Mouse (Mus musculus) retina, adult 2 months (tissue): Measurements from ENCODE around the gene Rbpjl.

ENCODE experiments used
- DNase-seq: peaks from one replicate; pipeline ENCODE4 v3.0.0-alpha.2; 2012; ENCODE audit warnings: low read depth, low spot score

The Rbpjl gene

DNA sequence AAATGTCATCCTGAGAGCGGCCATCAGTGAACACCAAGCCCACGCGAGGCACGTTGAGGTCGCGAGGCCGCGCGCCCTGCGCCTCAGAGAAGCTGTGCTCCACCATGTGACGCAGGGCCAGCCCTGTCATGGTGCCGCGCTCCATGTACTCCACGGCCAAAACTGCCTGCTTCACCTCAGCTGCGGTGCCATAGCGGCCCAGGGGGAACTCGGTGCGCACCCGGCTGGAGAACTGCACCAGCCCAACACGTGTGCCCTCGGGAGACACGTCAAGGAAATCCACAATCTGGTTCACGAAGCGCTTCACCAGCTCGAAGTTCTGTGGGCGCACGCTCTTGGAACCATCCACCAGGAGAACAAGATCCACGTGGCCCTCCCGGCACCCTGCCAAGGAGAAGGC lies 9.8 kb upstream of the Rbpjl start:
- no peak for DNase-seq

DNA sequence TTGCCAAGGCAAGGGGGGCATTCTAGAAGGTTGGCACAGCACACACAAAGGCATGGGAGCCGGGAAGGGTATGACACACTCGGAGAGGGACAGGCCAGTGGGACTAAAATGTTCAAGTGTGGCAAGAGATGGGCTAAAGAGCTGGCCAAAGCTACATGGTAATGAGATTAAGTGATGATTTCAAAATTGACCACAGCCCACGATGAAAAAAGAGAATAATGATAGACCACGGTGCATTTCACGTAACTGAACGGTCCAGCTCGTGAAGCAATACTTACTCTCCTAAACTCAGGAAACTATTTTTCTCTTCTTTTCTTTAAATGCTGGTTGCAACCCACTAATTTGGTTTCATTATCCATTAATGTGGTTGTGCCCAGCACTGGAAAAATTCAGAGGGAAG lies 6.9 kb upstream of the Rbpjl start:
- DNase-seq: no peak

DNA sequence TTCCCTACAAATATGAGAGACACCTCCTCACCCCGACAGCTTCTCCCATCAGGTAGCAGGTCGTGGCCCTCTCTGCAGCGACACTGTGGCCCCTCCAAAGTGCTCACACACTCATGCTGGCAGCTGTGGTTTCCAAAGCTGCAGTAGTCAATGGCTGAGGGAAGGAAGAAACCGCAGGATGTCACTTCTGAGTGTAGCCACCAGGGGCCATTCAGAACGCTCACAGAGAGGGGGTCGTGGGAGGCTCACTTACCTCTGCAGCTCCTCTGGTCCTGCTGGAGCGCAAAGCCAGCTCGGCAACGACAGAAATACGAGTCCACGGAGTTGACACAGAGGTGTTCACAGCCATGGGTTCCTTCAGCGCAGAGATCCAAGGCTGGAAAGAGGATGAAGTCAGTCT lies 6.0 kb upstream of the Rbpjl start:
- no peak for DNase-seq

- DNase-seq: no peak
These were observed 598 bp downstream of the Rbpjl start for GRCm38 (mm10) chr2:164403396-164404081.

DNA sequence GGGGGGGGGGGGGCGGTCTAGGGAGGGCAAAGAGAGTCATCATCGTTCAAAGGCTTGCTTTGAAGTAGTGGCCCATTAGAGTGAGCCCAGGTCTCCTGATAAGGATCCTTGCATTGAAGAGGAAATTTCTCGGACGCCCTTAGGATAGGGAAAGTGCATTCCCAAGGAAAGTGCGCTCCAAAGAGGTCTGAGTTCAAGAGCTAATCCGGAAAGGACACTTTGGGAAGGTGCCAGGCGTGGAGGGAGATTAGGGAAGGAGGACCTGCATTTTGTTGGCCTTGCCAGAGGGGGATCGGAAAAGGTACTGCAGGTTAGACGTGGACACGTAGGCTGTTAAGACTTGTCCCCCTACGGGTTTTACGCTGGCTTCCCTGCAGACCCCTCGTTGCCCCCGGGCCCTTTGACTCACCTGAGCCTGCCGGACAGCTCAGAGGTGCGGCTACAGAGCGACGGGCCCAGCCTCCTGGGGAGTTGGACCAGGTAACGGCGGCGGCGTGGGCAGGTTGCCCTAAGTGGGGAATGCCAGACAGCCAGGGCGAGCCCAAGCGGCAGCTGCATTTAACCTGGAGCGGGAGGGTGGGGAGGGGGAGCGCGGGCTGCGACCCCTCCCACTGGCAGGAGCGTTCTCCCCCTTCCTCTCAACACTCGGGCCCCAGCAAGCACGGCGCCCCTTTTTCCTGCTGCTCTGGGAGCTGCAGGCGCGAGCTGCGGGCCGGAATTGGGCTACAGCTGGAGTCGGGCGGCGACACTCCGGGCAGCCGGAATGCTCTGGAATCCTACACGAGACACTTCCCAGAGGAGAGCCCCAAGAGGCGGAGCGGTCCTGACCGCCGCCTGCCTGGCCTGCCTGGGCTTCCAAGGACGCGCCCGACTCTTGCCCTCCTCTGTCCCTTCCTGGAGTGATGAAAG lies 1.4 kb downstream of the Rbpjl start:
- no peak for DNase-seq

- DNase-seq: no peak
These were observed 2.1 kb downstream of the Rbpjl start, which contains the start of gene Matn4 for GRCm38 (mm10) chr2:164405060-164405459. Gene Matn4, minus strand, starts transcription at chr2:164405160.

GRCm38 (mm10) chr2:164405519-164405918 lies 2.6 kb downstream of the Rbpjl start:
- DNase-seq: no peak

DNA sequence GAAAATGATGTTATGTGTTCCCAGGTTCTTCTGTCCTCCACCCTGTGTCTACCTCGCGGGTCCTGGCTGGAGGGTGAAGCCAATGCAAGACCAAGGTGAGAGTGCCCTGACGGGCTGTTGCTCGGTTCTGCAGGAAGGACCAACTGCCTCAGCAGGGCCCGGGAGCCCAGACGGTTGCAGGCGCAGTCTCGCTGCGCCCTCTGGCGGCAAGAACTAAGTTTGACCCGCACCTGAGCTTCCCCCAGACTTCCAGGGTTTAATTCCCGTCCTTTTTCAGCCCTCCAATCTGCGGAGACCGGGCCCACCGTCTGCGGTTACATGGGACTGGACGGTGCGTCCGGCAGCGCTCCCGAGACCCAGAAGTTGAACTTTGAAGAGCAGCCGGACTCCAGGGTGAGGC lies 4.8 kb downstream of the Rbpjl start:
- DNase-seq: no peak

- no peak for DNase-seq
These were observed 11.2 kb downstream of the Rbpjl start for GRCm38 (mm10) chr2:164414167-164414566.

DNA sequence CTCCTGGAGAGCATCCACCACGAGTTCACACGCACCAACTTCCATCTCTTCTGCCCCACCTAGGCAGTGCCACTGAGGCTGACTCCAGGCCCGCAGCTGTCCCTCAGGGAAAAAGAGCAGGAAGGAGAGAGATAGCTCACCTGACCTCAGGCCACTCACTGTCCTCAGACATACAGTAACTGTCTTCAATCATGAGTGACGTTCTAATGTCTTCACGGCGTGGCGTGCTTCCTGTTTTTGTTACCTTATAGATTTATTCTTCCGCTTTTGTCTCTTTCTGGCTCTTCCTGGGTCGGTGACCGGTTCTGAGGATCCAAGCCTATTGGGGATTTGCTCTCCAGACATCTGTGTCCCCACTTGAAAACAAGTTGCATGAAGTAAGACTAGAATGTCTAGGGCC lies 11.6 kb downstream of the Rbpjl start:
- DNase-seq: no peak

GRCm38 (mm10) chr2:164417198-164417597 lies 14.3 kb downstream of the Rbpjl start:
- DNase-seq: no peak

DNA sequence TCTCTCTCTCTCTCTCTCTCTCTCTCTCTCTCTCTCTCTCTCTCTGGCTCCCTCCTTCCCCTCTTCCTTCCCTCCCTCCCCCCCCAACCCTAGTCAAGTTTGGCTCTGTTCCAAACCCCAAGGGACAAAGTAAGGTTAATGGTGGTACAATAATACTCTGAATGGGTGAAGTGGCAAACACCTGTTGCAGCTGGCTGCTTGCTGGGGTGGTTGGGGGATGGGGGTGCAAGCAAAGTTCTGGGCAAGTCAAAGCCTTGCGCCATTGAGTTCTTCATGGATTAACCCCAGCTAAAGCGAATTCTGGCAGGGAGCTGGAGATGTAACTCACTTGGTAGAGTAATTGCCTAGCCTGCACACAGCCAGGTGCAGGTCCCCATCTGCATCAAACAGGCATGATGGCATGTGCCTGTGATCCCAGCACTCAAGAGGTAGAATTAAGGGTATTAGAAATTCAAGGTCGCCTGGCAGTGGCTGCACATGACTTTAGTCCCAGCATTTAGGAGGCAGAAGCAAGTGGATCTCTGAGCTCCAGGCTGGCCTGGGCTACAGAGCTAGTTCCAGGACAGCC lies 15.5 kb downstream of the Rbpjl start:
- DNase-seq: no peak

DNA sequence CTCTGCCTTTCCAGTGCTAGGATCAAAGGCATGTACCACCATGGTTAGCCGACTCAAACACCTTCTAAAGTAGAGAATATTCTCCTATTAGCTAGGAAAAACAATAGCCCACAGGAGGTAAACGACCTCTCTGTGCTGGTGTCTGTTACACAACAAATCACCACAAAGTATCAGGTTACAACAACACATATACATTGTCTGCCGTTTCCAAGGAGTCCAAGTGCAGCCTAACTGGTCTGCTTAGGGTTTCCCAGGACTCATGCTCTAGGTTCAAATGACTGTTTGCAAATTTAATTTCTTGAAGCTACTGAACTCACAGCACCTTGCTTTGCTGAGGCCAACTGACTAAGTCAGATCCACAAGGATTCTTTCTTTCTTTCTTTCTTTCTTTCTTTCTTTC lies 16.5 kb downstream of the Rbpjl start:
- no peak for DNase-seq

- DNase-seq: no peak
These were observed 18.4 kb downstream of the Rbpjl start for GRCm38 (mm10) chr2:164421306-164421705.

DNA sequence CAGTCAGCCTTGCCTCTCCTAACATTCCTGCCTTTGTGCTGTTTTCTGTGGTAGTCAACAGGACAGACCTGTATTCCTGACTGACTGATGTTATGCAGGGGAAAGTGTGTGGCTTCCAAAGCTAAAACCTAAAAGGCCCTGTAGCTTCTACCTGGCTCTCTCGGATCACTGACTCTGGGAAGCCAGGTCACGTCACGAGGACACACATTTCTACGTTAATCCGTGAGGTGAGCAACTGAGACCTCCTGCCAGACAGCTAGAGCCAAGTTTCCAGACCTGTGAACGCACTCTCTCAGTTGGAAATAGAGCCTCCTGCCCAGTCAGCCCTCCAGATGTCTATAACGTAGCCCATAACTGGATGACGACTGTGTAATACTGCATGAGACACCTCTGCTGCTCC lies 19.0 kb downstream of the Rbpjl start:
- no peak for DNase-seq

DNA sequence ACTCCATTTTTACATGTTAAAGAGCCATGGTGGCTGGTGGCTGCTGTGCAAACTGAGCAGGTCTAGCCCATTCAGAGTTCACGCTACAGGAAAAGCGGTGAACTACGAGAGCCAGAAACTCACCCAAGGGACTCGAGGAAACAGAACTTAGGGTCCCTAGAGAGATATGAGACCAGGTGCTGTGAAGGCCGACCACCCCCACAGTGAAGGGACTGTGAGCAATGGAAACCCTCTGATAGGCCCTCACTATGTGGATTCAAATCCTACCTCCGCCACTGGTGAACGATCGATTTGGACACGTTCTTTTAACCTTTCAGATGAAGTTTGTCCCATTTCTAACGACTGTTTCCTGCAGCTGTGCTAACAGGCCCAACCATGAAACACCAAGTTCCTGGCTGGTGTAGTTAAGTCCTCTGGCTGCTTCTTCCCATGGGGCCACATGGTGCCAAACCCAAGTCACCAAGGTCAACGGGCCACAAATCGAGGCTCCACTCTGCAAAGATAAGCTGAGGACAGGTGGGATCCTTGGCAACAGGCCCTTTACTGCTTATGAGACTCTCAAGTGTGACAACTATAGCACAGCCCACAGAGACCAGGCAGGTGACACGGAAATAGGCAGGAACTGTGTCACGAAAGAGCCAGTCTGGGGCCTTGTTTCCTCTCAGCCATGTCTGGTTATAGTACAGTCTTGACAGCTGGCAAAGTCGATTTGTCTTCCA lies 19.9 kb downstream of the Rbpjl start:
- DNase-seq: no peak

DNA sequence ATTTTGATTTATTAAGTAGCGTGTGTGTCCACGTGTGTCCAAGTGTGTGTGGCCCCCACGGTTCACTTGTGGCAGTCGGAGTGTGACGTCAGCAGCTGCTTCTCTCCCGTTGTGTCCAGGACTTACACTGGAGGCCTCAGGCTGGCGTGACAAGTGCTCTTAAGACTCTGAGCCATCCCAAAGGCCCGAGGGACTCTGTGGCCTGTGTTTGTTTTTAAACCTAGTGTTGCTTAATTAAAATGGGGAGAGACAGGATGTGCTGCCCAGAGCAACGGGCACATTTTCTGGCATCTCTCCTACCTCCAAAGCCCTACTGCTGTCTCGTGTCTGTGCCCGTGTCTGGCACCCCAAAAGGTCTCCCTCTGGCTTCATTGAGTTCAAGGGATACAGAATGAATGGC lies 20.5 kb downstream of the Rbpjl start:
- no peak for DNase-seq

DNA sequence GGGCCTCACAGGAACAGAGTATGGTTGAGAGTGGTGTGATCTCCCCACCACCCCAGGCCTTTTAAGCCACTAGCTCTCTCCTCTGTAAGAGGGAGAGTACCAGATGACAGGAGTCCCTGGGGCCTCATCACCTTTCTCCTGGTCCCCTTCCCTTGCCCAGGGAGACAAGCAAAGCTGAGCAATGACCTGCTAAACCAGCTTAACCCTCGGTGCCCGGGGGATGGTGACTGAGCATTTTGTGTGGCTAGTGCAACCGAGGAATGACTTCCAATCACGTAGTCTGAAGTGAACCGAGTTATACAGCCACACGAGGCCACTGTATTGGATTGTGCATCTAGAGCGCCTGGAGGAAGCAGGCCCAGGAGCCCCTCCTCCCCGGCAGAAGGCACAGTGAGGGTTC lies 21.5 kb downstream of the Rbpjl start:
- DNase-seq: no peak

GRCm38 (mm10) chr2:164425401-164425800 lies 22.5 kb downstream of the Rbpjl start:
- no peak for DNase-seq

DNA sequence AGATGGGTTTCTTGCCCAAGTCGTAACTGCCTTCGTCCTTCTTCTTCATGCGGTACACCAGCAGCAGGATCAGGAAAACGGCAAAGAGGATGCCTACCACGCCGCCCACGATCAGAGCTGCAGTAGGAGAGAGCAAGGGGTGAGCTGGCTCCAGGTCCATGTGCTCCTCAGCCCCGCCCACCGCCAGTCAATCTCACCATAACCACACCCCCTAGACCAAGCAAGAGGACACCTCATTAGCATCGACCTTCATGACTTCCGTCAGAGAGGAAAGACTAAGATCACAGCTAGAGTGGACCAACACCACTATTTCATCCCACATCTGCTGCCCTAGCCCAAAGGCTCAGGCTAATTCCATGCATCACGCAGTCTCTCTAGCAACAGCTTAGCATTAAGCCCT lies 23.2 kb downstream of the Rbpjl start:
- DNase-seq: no peak

GRCm38 (mm10) chr2:164426952-164427351 lies 24.0 kb downstream of the Rbpjl start:
- DNase-seq: peak; percentile 78

- no peak for DNase-seq
These were observed 25.5 kb downstream of the Rbpjl start for GRCm38 (mm10) chr2:164428451-164428850.
